Mouse (Mus musculus): ENCODE results near the gene Olfr992.

DNA sequence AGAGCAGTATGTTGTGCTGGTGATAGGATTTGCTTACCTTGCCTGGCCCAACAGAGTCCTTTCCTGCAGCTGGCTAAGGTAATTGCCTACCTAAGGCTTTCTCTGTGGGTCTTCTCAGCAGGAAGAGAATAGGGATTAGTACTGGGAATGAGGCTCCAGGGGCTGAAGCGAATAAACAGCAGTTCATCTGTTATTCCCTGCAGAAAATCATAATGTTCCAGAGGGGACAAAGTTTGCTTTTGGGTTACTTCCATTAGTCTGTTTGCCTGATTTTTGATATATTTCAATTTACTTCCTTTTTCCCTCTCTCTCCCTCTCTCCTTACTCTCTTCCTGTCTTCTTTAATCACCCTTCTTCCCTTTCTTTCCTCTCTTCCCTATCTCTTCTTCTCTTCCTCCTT, 34.3 kb upstream of the Olfr992 start, which contains the start of gene Olfr995:
- TF ChIP-seq CTCF (IDR thresholded peaks at IDR 0.05; ENCODE audit: low read depth) (no peak), EP300 (IDR thresholded peaks at IDR 0.05; ENCODE audit: low read depth) (no peak)
